Mouse (Mus musculus): ENCODE measurements around the gene Mrps6. TPM values are rescaled to one million over a fixed set of nuclear protein-coding genes. Genes with fewer than 3 reads are reported as not detected.

Mrps6 gene
- polyA plus RNA-seq, 1 experiment from 2014 or later: 127 TPM

DNA sequence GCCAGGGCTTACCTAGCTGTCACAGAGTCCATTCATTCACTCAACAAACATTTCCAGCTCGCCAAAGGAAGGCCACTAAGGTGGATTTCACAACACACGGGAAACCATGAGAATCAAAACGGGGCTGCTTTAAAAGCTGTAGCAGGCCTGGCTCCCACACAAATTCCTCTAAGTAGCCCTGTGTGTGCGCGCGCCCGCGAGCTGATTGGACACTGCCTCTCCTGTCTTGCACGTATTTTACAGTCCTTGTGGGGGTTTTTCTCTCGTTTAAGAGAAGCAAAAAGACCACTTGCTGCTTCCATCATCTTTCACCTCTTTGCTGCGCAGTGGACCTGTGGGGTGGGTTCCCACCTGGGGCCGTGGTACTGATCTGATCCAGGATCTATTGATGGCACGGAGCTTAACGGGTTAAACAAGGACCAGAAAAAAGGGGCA, 100.0 kb downstream of the Mrps6 start:
- H3K27ac ChIP-seq (replicated peaks; ENCODE audit: low read depth, low read length): peak overlapping the region; percentile 49; the same call in 1 of the 2 replicates
- no peaks in the 10 kb centered on the region for H3K9me3 ChIP-seq (replicated peaks; ENCODE audit: control insufficient read depth, low read length)
- no peaks in the 10 kb centered on the region for H3K27me3 ChIP-seq (ENCODE audit: control insufficient read depth, insufficient read depth, low read length)
- H3K4me2 ChIP-seq (ENCODE audit: low read depth, low read length): peak overlapping the region; percentile 70
- WGBS: 6% methylated on average over 14 of the region's 14 CpGs
- no peaks in the 10 kb centered on the region for H3K36me3 ChIP-seq (replicated peaks; ENCODE audit: control insufficient read depth, insufficient read depth, low read depth, low read length)
- ATAC-seq (replicated peaks; ENCODE audit: insufficient number of reproducible peaks, low FRiP score, low TSS enrichment, low read depth): peak; percentile 44
- peak overlapping the region; percentile 39 for H3K4me3 ChIP-seq (ENCODE audit: low read depth, low read length)
- peak overlapping the region; percentile 54 for H3K9ac ChIP-seq (replicated peaks; ENCODE audit: low read length)
- H3K4me1 ChIP-seq (ENCODE audit: control insufficient read depth, insufficient read depth, low read length): no peaks in the 10 kb centered on the region
- DNase-seq (ENCODE audit: low spot score): peak; percentile 67

DNA sequence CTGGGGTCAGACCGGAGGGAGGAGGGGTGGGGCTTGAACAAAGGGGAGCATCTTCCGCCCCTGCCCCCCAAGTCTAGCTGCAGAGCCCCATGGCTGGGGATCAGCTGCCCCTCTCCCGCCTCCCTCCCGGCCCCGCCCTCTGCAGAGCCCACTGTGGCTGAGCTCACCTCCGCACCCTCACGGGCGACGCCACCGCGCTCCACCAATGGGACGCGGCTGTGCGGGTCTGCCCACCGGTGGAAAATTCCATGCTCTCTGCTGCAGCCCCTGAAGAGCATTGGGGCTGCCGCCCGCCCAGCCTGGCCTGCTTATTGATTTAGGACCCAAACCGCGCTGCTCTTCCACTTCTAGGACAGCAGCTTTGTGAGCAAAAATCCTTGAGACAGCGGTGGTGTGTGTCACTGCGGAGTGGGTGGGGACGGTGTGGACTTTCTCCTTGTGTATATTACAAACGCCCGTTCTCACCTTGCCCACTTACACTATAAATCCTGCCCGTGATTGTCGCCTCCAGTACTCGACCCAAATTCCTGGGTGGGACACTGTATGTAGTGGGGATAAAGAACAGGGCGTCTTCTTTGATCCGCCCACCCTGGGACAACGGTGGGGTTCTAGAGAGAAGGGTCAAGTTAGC, 100.5 kb downstream of the Mrps6 start:
- ATAC-seq (replicated peaks; ENCODE audit: insufficient number of reproducible peaks, low FRiP score, low TSS enrichment, low read depth) (peak; percentile 93), DNase-seq (ENCODE audit: low spot score) (peak; percentile 85)
- Histone ChIP-seq H3K27me3 (ENCODE audit: control insufficient read depth, insufficient read depth, low read length) (no peaks in the 10 kb centered on the region), H3K36me3 (replicated peaks; ENCODE audit: control insufficient read depth, insufficient read depth, low read depth, low read length) (no peaks in the 10 kb centered on the region), H3K9ac (replicated peaks; ENCODE audit: low read length) (peak overlapping the region; percentile 54), H3K9me3 (replicated peaks; ENCODE audit: control insufficient read depth, low read length) (no peaks in the 10 kb centered on the region), H3K4me2 (ENCODE audit: low read depth, low read length) (peak overlapping the region; percentile 70), H3K4me3 (ENCODE audit: low read depth, low read length) (peak overlapping the region; percentile 39), H3K4me1 (ENCODE audit: control insufficient read depth, insufficient read depth, low read length) (no peaks in the 10 kb centered on the region), H3K27ac (replicated peaks; ENCODE audit: low read depth, low read length) (peak overlapping the region; percentile 49; the same call in 1 of the 2 replicates)
- WGBS: 4% methylated on average over 29 of the region's 30 CpGs

DNA sequence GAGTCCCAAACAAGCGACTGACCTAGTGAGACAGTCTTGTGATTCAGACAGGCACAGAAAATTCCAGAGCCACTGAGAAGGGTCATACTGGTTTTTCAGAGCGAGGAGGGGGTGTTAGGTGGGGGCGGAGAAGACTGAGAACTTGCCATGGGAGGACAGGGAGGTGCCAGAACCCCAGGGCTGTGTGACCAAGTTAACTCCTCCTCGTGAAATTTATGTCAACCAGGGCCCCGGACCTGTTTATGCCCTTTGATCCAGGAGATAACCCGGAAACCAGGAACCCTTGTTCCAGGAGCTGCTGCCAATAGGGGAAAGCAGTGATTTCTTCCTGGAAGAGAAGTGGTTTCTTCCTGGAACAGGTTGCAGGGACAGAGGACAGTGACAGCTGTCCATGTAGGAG, 101.0 kb downstream of the Mrps6 start:
- Histone ChIP-seq H3K4me2 (ENCODE audit: low read depth, low read length) (peak overlapping the region; percentile 70), H3K4me1 (ENCODE audit: control insufficient read depth, insufficient read depth, low read length) (no peaks in the 10 kb centered on the region), H3K9ac (replicated peaks; ENCODE audit: low read length) (peak overlapping the region; percentile 54), H3K4me3 (ENCODE audit: low read depth, low read length) (peak overlapping the region; percentile 39), H3K27me3 (ENCODE audit: control insufficient read depth, insufficient read depth, low read length) (no peaks in the 10 kb centered on the region), H3K9me3 (replicated peaks; ENCODE audit: control insufficient read depth, low read length) (no peaks in the 10 kb centered on the region), H3K27ac (replicated peaks; ENCODE audit: low read depth, low read length) (no peak overlapping the region), H3K36me3 (replicated peaks; ENCODE audit: control insufficient read depth, insufficient read depth, low read depth, low read length) (no peaks in the 10 kb centered on the region)
- WGBS: 40% methylated on average over 6 of the region's 6 CpGs
- DNase-seq (ENCODE audit: low spot score) (no peak), ATAC-seq (replicated peaks; ENCODE audit: insufficient number of reproducible peaks, low FRiP score, low TSS enrichment, low read depth) (no peak)

Other genes starting within 250 kb of the Mrps6 start
- gene Gm49711, start within 50 bp of the Mrps6 start, polyA plus RNA-seq (2014; fragmentation: Nextera tagmentation; extraction: Ambion mirVana): 0.20 and 0.45 TPM in 2 replicates
- gene Slc5a3, start 52 bp downstream of the Mrps6 start, polyA plus RNA-seq (2014; fragmentation: Nextera tagmentation; extraction: Ambion mirVana): 12.4 and 12.6 TPM in 2 replicates
- 1.7 TPM in 1 of 2 replicates, not detected in the other for gene Kcne2, start 234.1 kb downstream of the Mrps6 start, polyA plus RNA-seq (2014; fragmentation: Nextera tagmentation; extraction: Ambion mirVana)
- gene Smim11, start 243.0 kb downstream of the Mrps6 start, polyA plus RNA-seq (2014; fragmentation: Nextera tagmentation; extraction: Ambion mirVana): 117 and 134 TPM in 2 replicates

All from embryonic facial prominence, embryonic 11.5 days (tissue).